Mouse (Mus musculus) ES-Bruce4 (cell line): ENCODE measurements around the gene Nbl1. TPM values are rescaled to one million over a fixed set of nuclear protein-coding genes. Genes with fewer than 3 reads are reported as not detected.

Experiments
- H3K27ac ChIP-seq: 2 replicates; pipeline ENCODE4 v1.5.1; 2012; ENCODE audit warnings: low read length, inconsistent platforms; ENCODE audit not compliant: insufficient read depth
- H3K27me3 ChIP-seq: 2 replicates; pipeline ENCODE4 v1.6.1; 2012; ENCODE audit warnings: mild to moderate bottlenecking, low read length, inconsistent platforms; ENCODE audit not compliant: control insufficient read depth, poor library complexity, insufficient read depth, severe bottlenecking
- H3K36me3 ChIP-seq: 2 replicates; pipeline ENCODE4 v1.6.1; 2012; ENCODE audit warnings: inconsistent platforms, mild to moderate bottlenecking, low read length, moderate library complexity; ENCODE audit not compliant: control insufficient read depth, poor library complexity, insufficient read depth, severe bottlenecking
- H3K4me1 ChIP-seq: one replicate; pipeline ENCODE4 v1.8.1; 2011; ENCODE audit warnings: low read length; ENCODE audit not compliant: control insufficient read depth, insufficient read depth
- H3K4me3 ChIP-seq: 2 replicates; pipeline ENCODE4 v1.5.1; 2011; ENCODE audit warnings: low read depth, mild to moderate bottlenecking, low read length
- H3K9ac ChIP-seq: 2 replicates; pipeline ENCODE4 v1.6.1; 2012; ENCODE audit warnings: low read depth, mild to moderate bottlenecking, inconsistent platforms; ENCODE audit not compliant: poor library complexity, severe bottlenecking
- H3K9me3 ChIP-seq: replicated peaks from 2 replicates; pipeline ENCODE4 v1.6.1; 2012; ENCODE audit warnings: mild to moderate bottlenecking, low read length, inconsistent platforms; ENCODE audit not compliant: control insufficient read depth, poor library complexity, insufficient read depth, severe bottlenecking
- CTCF ChIP-seq: IDR thresholded peaks from one replicate; pipeline ENCODE4 v1.8.1; 2011; ENCODE audit warnings: low read depth, low read length
- EP300 ChIP-seq: IDR thresholded peaks from 2 replicates; pipeline ENCODE4 v1.6.1; 2011; ENCODE audit warnings: low read depth, low read length; ENCODE audit not compliant: insufficient read depth
- POLR2A ChIP-seq: IDR thresholded peaks from one replicate; pipeline ENCODE4 v1.8.1; 2011; ENCODE audit warnings: low read length; ENCODE audit not compliant: insufficient read depth
- polyA plus RNA-seq: library from polyadenylated mRNA; stranded (reverse); fragments of >200 nt; gene quantifications from 2 replicates; pipeline ENCODE4 v1.2.4, GENCODE M21; 2011; ENCODE audit warnings: low read depth; ENCODE audit not compliant: missing spikeins, insufficient read depth, insufficient read length

Gene Nbl1
- polyA plus RNA-seq, 1 experiment = 5.1 TPM

DNA sequence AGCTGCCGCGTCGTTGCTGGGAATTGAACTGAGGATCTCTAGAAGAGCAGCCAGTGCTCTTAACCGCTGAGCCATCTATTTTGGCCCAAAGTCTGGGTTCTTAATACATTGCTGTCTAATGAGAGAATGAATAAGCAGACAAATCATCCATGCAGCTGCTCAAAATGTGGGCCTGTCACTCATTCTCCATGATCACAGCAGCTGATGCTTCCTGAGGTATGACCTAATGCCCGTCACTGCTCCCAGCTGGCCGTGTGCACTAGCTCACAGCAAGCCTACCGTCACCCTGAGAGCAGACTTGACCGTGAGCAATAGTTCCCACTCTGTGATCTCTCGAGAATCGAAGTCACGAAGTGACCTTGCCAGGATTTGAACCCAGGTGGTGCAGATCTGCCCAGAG lies 13.4 kb downstream of the Nbl1 start:
- Histone ChIP-seq H3K4me1 (no peaks in the 10 kb centered on the region), H3K27ac (no peak overlapping the region), H3K9me3 (no peaks in the 10 kb centered on the region), H3K9ac (no peak overlapping the region), H3K36me3 (no peaks in the 10 kb centered on the region), H3K4me3 (no peak overlapping the region), H3K27me3 (no peaks in the 10 kb centered on the region)
- TF ChIP-seq CTCF = no peak
- no peak for TF ChIP-seq POLR2A
- TF ChIP-seq EP300 = no peak

DNA sequence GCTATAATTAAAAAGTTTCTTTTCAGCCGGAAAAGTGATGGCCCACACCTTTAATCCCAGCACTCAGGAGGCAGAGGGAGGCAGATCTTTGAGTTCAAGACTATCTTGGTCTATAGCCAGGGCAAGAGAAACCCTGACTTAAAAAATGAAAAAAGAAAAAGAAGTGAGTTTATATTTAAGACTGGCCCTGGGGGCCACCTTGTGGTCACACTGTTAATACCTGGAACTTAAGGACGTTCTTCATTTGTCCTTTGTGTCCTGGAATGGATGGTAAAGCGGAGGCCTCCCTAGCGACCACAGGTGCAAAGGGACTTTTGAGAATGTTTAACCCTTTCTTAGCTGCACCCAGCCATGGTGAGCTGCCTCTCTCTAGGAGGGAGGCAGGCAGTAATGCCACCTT lies 14.1 kb downstream of the Nbl1 start:
- TF ChIP-seq EP300 = no peak
- no peak for TF ChIP-seq POLR2A
- no peak for TF ChIP-seq CTCF
- H3K4me1 ChIP-seq = no peaks in the 10 kb centered on the region
- H3K9me3 ChIP-seq = no peaks in the 10 kb centered on the region
- H3K27ac ChIP-seq = no peak overlapping the region
- H3K4me3 ChIP-seq = no peak overlapping the region
- no peaks in the 10 kb centered on the region for H3K36me3 ChIP-seq
- no peaks in the 10 kb centered on the region for H3K27me3 ChIP-seq
- H3K9ac ChIP-seq = no peak overlapping the region

DNA sequence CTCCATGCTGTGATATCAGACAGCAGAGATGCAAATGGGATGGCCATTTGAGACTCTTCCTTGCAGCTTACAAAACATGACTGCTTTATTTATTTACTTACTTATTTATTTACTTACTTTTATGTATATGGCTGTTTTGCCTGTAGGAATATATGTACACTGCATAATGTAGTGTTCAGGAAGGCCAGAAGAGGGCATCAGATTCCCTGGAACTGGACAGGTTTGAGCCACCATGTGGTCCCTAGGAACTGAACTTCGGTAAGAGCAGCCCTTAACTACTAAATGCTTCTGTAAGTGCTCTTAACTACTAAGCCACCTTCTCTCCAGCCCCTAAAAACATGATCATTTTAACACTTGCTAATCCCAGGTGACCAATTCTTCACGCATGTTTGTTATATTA lies 14.5 kb downstream of the Nbl1 start:
- Histone ChIP-seq H3K9me3 (no peaks in the 10 kb centered on the region), H3K4me1 (no peaks in the 10 kb centered on the region), H3K36me3 (no peaks in the 10 kb centered on the region), H3K27ac (no peak overlapping the region), H3K9ac (no peak overlapping the region), H3K4me3 (no peak overlapping the region), H3K27me3 (peaks cover 2% of the 10 kb centered on the region; the same call in 1 of the 2 replicates)
- TF ChIP-seq POLR2A = no peak
- no peak for TF ChIP-seq EP300
- TF ChIP-seq CTCF = peak; percentile 37

DNA sequence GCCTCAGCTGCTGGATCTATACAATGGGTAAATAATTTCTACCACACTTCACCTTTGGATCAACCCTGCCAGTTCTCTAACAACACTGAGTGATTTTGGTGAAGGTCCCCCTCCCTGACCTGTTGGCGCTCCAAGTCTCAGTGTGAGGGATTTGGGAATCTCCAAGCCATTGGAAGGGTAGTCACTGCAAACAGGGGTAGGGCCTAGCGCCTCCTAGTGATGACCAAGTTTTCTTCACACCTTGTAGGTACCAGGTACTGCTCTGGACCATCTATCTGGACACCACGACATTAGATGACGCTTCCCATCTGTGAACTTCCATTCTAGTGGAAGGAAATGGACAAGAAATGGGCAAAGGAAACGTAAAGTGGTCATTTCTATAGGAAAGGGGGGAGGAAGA lies 16.9 kb downstream of the Nbl1 start:
- no peaks in the 10 kb centered on the region for H3K9me3 ChIP-seq
- H3K27me3 ChIP-seq = peaks cover 2% of the 10 kb centered on the region; the same call in 1 of the 2 replicates
- H3K4me1 ChIP-seq = no peaks in the 10 kb centered on the region
- H3K27ac ChIP-seq = no peak overlapping the region
- H3K4me3 ChIP-seq = peak overlapping the region; percentile 52; the same call in 1 of the 2 replicates
- H3K36me3 ChIP-seq = no peaks in the 10 kb centered on the region
- peak; percentile 62 for TF ChIP-seq CTCF
- TF ChIP-seq POLR2A = no peak
- no peak overlapping the region; the same call in 1 of the 2 replicates for H3K9ac ChIP-seq

DNA sequence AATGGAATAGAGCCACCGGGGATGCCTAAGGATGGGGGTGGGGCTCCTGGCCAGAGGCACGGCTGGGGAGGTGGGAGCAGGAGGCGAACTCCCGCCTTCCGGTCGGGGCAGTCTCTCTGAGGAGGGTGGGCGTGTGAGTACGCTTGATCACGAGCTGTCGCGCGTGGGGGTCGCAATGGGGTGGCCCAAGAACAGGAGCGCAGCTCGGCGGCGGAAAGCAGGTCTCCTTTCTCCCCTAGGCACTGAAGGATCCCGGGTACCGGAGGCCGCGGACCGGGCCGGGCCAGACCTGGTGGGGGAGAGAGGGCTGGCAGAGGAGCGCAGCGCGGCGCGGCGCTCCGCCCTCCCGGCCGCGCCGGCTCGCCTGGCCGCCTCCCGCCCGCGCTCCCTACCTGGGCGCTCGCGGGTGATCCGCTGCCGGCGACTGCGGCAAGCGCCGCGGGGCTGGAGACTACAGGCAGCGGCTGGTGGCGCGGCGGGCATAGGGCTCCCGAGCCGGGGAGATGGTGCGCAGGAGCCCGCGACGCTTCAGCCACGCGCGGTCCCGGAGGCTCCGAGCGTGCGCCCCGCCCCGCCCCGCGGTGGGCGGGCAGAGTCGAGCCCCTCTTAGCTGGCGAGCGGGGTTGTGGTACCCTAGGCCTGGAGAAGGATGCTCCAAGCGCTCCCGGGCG lies 17.6 kb downstream of the Nbl1 start, which contains the start of gene Htr6:
Htr6 (minus strand) TSS at position 530 of the 671 bp plus-strand sequence.
- no peaks in the 10 kb centered on the region for H3K9me3 ChIP-seq
- no peak within 1 kb of the TSS for H3K27ac ChIP-seq
- H3K4me3 ChIP-seq = peak within 1 kb of the TSS; percentile 52
- H3K9ac ChIP-seq = peak within 1 kb of the TSS; percentile 68
- no peaks in the 10 kb centered on the region for H3K4me1 ChIP-seq
- TF ChIP-seq CTCF (no peak), EP300 (no peak), POLR2A (no peak)
- no peaks in the 10 kb centered on the region for H3K36me3 ChIP-seq
- H3K27me3 ChIP-seq = peaks cover 2% of the 10 kb centered on the region; the same call in 1 of the 2 replicates

DNA sequence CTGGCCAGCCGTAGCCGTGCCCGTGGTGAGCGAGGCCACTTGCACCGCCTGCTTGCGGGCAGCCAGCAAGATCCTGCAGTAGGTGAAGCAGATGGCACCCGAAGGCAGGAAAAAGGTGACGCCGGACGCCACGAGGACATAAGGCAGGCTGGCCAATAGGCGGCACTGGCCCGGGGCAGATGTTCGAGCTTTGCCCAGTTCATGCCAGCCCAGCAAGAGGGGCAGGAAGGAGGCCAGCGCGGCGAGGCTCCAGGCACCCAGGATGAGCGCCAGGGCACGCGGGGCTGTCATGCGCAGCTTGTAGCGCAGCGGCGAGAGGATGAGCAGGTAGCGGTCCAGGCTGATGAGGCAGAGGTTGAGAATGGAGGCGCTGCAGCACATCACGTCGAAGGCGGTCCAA lies 18.7 kb downstream of the Nbl1 start:
- H3K4me1 ChIP-seq = no peaks in the 10 kb centered on the region
- H3K36me3 ChIP-seq = no peaks in the 10 kb centered on the region
- H3K27me3 ChIP-seq = peaks cover 2% of the 10 kb centered on the region; the same call in 1 of the 2 replicates
- TF ChIP-seq EP300 (no peak), POLR2A (no peak), CTCF (no peak)
- no peak overlapping the region for H3K9ac ChIP-seq
- no peak overlapping the region for H3K27ac ChIP-seq
- H3K9me3 ChIP-seq = no peaks in the 10 kb centered on the region
- H3K4me3 ChIP-seq = peak overlapping the region; percentile 52
